Mouse (Mus musculus): Measurements from ENCODE around the gene Timm8b.

The Timm8b gene

DNA sequence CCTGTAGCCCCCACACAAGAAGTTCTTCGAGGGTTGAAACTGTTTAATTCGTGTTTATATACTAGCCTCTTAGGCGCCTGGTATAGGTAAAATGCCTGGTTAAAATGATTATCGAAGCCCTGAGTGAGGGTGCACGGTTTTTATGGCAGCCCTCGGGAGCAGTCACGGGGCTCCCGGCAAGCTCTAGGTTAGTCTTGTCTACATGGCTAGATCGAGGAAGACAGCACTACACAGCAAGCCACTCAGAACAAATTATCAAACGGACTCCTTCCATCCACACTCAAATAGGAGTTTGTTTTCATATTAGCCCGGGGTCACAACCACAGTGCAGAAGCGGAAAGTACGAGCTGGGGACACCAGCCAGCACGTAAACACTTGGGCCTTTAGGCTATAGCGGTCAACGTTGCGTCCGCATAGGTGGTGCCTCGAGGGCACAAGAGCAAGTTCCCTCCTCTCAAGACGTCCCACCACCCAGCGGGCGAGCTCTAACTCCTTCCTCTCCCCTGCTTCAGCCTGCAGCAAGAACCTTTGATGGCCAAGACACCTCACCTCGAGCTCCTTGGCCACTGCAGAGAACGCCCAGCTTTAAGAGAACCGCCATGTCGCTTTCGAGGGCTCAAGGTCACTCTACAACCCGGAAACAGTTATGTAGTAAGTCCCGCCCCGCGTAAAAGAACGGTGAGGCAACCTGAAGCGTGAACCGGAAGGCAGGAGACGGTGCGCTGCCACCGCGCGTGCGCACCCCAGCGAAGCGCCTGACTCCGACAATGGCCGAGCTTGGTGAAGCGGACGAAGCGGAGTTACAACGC, at the start of gene Timm8b, which contains the start of gene Sdhd:
TSS of gene Timm8b (plus strand) at position 722 of the 809 bp plus-strand sequence.
TSS of gene Sdhd (minus strand) at position 624 of the 809 bp plus-strand sequence.
- DNase-seq (ENCODE audit: low spot score in 2 of 2), result peak; percentile 91 to 92

DNA sequence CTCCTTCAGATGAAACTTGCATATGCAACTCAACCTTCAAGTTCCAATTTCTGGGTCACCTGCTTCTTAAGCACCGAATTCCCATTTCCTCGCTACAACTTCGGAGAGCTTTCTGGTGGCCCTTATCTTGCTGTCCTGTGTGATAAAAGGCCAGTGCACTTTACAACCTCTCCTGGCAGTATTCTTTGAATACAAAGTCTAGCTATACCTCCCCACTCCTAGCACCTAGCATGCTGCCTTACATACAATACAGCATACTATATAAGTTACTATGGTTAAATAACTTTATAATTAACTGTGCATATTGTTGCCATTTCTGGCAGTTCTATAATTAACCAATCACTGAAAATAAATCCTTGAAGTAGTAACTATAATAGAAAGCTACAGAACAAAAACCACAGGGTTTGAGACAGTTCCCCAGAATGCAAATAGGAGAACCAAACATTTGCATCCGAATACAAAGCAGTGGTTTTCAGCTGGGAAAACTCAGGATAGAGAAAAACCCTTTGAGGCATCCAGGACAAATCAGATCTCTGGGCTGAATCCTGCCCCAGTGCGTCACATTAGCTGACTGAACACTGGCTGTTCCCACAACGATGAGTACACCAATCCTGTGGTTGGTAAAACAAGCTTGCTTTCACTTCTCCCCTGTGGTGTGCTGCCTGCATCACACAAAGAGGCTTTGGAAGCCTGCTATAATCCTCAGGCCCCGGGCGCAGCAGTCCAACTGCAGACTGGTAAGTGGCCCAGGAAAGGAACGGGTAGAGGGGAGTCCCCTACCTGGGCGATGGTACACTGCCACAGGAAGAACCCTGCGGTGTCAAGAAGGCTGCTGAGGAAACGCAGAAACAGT, 49.2 kb upstream of the Timm8b start, which contains the start of gene Il18:
TSS of gene Il18 (plus strand) at position 587 of the 853 bp plus-strand sequence.
- DNase-seq (ENCODE audit: low spot score in 2 of 2), result peak; percentile 48 to 67

- DNase-seq (ENCODE audit: low spot score in 2 of 2), result no peak
Measured at GRCm38 (mm10) chr9:50555094-50555446, 48.6 kb upstream of the Timm8b start, which contains the start of gene Bco2. TSS of gene Bco2 (minus strand) at chr9:50555181.

GRCm38 (mm10) chr9:50561145-50561917, 42.4 kb upstream of the Timm8b start, which contains the start of gene Tex12:
TSS of gene Tex12 (minus strand) at chr9:50561325.
- DNase-seq (ENCODE audit: low spot score in 2 of 2), result no peak

DNA sequence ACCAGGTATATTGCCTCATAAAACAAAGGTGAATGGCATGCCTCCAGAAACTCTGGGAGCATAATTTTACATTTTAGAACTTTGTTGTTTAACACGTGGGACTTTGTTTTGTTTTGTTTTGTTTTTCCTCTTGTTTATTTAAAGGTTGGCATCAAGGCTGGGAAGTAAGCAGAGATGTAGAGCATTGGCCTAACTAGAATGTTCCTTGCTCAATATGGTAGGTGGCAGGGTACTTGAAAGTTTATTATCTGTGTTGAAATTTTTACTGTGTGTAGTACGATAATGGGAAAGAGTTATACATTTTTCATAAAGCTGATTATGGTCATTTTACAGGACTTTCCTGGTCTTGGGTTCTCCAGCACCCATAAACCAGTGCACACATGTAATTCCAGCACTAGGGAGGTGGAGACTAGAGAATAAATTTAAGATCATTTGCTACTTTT, 41.8 kb upstream of the Timm8b start:
- no peak for DNase-seq (ENCODE audit: low spot score in 2 of 2)

DNA sequence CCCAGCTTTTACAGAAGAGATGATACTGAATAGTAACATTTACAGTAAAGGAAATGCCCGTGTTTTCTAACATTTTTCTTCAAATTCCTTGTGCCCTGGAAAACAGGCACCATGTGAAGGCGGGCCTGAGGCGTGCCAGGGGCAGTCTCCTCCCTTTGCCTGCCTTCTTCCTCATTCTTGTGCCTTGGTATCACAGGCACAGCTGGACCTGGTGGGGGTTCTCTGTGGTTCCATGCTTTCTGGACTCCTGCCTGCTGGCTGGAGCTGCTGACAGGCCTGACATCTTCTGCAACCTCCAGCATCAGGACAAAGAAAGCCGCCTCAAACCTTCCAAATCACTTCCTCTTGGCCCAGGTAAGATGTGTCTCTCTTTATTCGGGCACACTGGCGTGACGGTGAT, 38.5 kb upstream of the Timm8b start:
- no peak for DNase-seq (ENCODE audit: low spot score in 2 of 2)

DNA sequence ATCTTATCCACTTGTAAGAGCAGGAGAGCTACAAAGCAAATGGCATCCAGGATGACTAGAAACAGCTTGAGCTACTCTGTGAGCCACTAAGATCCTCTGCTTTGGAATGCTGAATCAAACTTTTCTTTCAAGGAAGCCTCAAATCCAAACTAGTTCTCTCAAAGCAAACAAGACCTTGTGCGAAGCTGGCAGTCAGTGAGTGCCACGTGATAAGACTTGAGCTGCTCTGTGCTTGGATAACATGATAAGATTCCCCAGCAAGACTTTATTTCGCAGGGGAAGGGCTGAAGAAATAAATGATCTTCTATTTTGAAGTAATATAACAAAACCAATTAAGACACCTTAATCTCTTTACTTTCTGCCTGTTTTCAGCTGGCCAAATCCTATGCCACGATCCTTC, 37.8 kb upstream of the Timm8b start:
- DNase-seq (ENCODE audit: low spot score in 2 of 2), result no peak

- DNase-seq (ENCODE audit: low spot score in 2 of 2), result no peak
Measured at GRCm38 (mm10) chr9:50567372-50567771, 36.3 kb upstream of the Timm8b start.

DNA sequence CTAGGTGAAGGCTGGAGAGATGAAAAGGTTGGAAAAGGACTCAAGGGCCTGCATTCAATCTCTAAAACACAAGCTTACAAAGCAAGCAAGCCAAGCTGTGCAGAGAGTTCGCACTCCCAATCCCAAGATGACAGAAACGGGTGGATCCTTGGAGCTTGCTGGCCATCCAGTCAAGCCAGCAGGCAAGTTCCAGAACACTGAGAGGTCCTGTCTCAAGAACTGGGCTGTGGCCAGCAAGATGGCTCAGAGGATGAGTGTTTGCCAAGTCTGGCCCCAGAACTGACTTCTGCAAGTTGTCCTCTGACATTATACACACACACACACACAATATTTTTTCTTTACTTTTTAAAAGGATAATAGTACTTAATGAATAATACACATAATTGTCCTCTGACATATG, 35.8 kb upstream of the Timm8b start:
- no peak for DNase-seq (ENCODE audit: low spot score in 2 of 2)

- no peak for DNase-seq (ENCODE audit: low spot score in 2 of 2)
Measured at GRCm38 (mm10) chr9:50569599-50570525, 33.8 kb upstream of the Timm8b start.

DNA sequence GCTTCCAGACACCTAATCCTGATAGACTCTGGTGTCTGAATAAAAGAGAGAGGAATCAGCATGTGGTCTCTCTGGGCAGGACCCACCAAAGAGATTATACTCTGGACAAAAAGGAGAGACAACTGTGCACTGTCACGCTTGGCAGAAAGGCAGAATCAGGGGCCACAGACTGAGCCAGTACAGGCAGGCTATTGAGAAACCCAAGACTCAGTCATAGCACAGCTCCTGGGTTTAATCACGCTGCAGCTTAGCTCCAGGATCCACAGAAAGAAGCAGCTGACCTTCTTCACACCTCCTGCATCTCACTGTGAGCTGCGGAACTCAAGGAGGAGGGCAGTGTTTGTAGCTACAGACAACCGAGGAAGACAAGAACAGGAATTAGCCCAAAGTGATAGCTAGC, 23.3 kb upstream of the Timm8b start:
- DNase-seq (ENCODE audit: low spot score in 2 of 2), result no peak

- no peak for DNase-seq (ENCODE audit: low spot score in 2 of 2)
Measured at GRCm38 (mm10) chr9:50585145-50585818, 18.4 kb upstream of the Timm8b start.

DNA sequence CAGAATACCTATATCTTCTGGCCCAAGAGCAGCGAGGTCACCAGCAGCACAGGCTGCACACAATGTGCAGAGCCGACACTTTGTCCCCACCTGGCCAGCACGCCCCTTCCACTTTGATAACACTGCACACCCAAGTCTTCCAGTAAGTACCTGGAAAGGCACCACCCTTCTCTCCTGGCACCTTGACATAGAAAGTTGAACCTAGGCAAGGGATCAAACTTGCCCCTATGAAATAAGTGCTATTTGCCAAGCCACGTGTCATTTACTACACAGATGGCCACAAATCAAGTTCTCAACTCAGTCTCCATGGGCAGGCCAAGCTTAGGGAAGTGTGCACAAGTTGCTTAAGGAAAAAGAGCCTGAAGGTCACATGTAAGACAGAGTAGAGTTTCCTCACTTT, 16.8 kb upstream of the Timm8b start:
- DNase-seq (ENCODE audit: low spot score in 2 of 2), result no peak

DNA sequence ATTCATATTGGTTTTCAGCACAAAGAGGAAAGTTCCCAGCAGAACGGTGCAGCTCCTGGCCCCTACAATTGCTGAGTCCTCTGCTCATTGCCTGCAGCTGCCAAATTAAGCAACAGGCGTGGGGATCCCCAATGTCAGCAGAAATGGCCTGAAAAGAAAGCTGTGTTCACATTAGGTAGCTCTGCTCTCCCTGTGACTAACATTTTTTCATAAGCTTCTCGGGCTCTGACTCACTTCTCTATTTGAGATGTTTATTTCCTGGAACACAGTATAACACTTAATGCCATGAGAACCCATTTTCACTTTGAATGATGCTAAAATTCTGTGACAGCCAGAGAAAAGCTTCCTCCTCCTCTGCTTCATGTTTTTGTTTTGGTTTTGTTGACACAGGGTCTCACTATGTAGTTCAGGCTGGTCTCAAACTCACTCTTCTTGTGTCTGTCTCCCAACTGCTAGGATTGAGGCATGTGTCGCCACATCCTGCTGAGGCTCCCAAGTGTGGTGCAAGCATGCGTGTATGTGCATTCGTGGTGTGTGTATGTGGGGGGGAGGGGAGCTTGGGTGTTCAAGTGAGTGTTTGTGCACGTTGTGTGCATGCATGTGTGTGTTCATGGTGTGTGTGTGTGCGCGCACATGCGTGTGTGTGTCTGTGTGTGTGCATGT, 12.7 kb upstream of the Timm8b start:
- no peak for DNase-seq (ENCODE audit: low spot score in 2 of 2)

GRCm38 (mm10) chr9:50592955-50593354, 10.8 kb upstream of the Timm8b start:
- no peak for DNase-seq (ENCODE audit: low spot score in 2 of 2)

DNA sequence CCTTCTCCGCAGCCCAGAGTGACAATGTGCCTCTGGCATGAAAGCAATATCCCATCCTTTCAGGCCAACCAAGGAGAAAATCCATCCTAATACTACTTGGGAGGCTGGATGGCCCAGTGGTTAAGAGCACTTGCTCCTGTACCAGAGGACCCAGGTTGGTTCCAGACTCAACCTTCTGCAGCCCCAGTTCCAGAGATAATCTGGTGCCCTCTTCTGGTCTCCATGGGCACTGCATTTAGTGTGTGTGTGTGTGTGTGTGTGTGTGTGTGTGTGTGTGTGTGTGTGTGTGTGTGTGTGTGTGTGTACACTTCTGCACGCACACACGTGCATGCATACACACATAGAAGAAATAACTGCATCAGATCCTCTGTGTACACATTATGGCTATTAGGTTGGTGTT, 10.2 kb upstream of the Timm8b start:
- no peak for DNase-seq (ENCODE audit: low spot score in 2 of 2)

GRCm38 (mm10) chr9:50594794-50595417, 8.8 kb upstream of the Timm8b start:
- no peak for DNase-seq (ENCODE audit: low spot score in 2 of 2)

GRCm38 (mm10) chr9:50596973-50597372, 6.7 kb upstream of the Timm8b start:
- DNase-seq (ENCODE audit: low spot score in 2 of 2), result no peak

DNA sequence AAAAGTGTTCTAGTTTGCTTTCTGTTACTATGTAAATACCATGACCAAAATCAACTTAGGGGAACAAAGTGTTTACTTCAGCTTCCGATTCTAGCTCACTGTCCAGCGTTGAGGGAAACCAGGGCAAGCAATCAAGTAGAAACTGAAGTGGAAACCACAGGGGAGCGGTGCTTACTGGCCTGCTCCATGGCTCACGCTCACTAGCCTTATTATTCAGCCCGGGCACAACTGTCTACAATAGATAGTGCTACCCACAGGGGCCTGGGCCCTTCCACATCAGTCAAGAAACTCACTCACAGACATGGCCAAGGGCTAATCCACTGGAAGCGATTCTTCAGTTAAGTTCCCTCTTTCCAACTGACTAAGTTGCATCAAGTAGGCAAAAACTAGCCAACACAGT, 2.2 kb upstream of the Timm8b start:
- no peak for DNase-seq (ENCODE audit: low spot score in 2 of 2)
